Mouse (Mus musculus) heart, postnatal 14 days (tissue): Measurements from ENCODE around the gene Myl7. TPM values are rescaled to one million over a fixed set of nuclear protein-coding genes. Genes with fewer than 3 reads are reported as not detected.
"Not testable (repeated sequence)": the region's sequence is repeated elsewhere in the genome, so short reads cannot be mapped to it uniquely, and the experiment has no call there.

ENCODE experiments used
- DNase-seq, 2 experiments: peaks; one replicate each; pipeline ENCODE4 v3.0.0; 2021 to 2022
- intact Hi-C: fragments of 180-260 bp; cut with DNase I; formaldehyde crosslinking; loops from one replicate; pipeline ENCODE4 v1.15.1; 2025
- total RNA-seq, 2 experiments: library from RNA; stranded (reverse); gene quantifications; 2 replicates each; pipeline ENCODE4 v1.2.3; 2021

Gene Myl7
- total RNA-seq, 2 experiments from 2014 or later, result 304 to 849 TPM

- intact Hi-C loops, result no loop called here
- DNase-seq, result no peak
Measured at GRCm38 (mm10) chr11:5905778-5906518, 7.4 kb upstream of the Myl7 start.

GRCm38 (mm10) chr11:5904871-5905270 is 6.3 kb upstream of the Myl7 start:
- no peak for DNase-seq
- intact Hi-C loops, result no loop called here

GRCm38 (mm10) chr11:5904357-5904756 is 5.8 kb upstream of the Myl7 start:
- no peak for DNase-seq
- intact Hi-C loops, result no loop called here

GRCm38 (mm10) chr11:5903844-5904243 is 5.3 kb upstream of the Myl7 start:
- intact Hi-C loops, result no loop called here
- DNase-seq, result no peak

GRCm38 (mm10) chr11:5902390-5902789 is 3.8 kb upstream of the Myl7 start:
- intact Hi-C loops, result no loop called here
- no peak for DNase-seq

- intact Hi-C loops, result no loop called here
- peak; percentile 34 to 43 for DNase-seq
Measured at GRCm38 (mm10) chr11:5901950-5902349, 3.4 kb upstream of the Myl7 start.

GRCm38 (mm10) chr11:5901320-5901719 is 2.7 kb upstream of the Myl7 start:
- intact Hi-C loops, result no loop called here
- no peak for DNase-seq

GRCm38 (mm10) chr11:5899286-5899685 is 704 bp upstream of the Myl7 start:
- intact Hi-C loops, result no loop called here
- peak in 1 of 2 experiments; percentile 50 for DNase-seq

- DNase-seq, result no peak
- intact Hi-C loops, result no loop called here
Measured at GRCm38 (mm10) chr11:5897839-5898238, 743 bp downstream of the Myl7 start.

- intact Hi-C loops, result no loop called here
- DNase-seq, result no peak
Measured at GRCm38 (mm10) chr11:5897230-5897629, 1.4 kb downstream of the Myl7 start.

- no peak for DNase-seq
- intact Hi-C loops, result no loop called here
Measured at GRCm38 (mm10) chr11:5893807-5894206, 4.8 kb downstream of the Myl7 start.

GRCm38 (mm10) chr11:5892810-5893368 is 5.7 kb downstream of the Myl7 start:
- intact Hi-C loops, result no loop called here
- DNase-seq, result no peak

GRCm38 (mm10) chr11:5892151-5892591 is 6.4 kb downstream of the Myl7 start:
- DNase-seq, result peak in 1 of 2 experiments; percentile 49
- intact Hi-C loops, result no loop called here

GRCm38 (mm10) chr11:5888563-5888962 is 10.0 kb downstream of the Myl7 start:
- DNase-seq, result not testable (repeated sequence)
- intact Hi-C loops, result loop anchor here (5.0 to 10.0 kb wide), 4 partner anchors 91 to 404 kb away; partner anchors contain the start of genes Mrps24 and Xbp1

- no peak for DNase-seq
- intact Hi-C loops, result loop anchor here (2.0 to 10.0 kb wide), 5 partner anchors 26 to 402 kb away; partner anchors contain the start of genes Mrps24 and Xbp1
Measured at GRCm38 (mm10) chr11:5887250-5887649, 11.3 kb downstream of the Myl7 start.

- peak; percentile 74 to 80 for DNase-seq
- intact Hi-C loops, result loop anchor here (2.0 to 10.0 kb wide), 5 partner anchors 27 to 401 kb away; partner anchors contain the start of genes Mrps24 and Xbp1
Measured at GRCm38 (mm10) chr11:5886187-5886586, 12.4 kb downstream of the Myl7 start.

GRCm38 (mm10) chr11:5882518-5882917 is 16.1 kb downstream of the Myl7 start:
- intact Hi-C loops, result loop anchor here (10.0 kb wide), 2 partner anchors 358 to 398 kb away; partner anchors contain the start of gene Xbp1
- DNase-seq, result no peak

GRCm38 (mm10) chr11:5879905-5880304 is 18.7 kb downstream of the Myl7 start:
- intact Hi-C loops, result loop anchor here (5.0 to 10.0 kb wide), 3 partner anchors 93 to 395 kb away; partner anchors contain the start of genes Dbnl and Xbp1
- DNase-seq, result peak; percentile 53 to 71

GRCm38 (mm10) chr11:5878661-5879060 is 19.9 kb downstream of the Myl7 start:
- no peak for DNase-seq
- intact Hi-C loops, result loop anchor here (5.0 kb wide), 1 partner anchor 91 kb away; the partner anchor contains the start of gene Dbnl

GRCm38 (mm10) chr11:5877921-5878526 is 20.6 kb downstream of the Myl7 start, which contains the start of gene Pold2:
Gene Pold2, minus strand, starts transcription at chr11:5878292.
- intact Hi-C loops, result loop anchor here (5.0 kb wide), 1 partner anchor 91 kb away; the partner anchor contains the start of gene Dbnl

GRCm38 (mm10) chr11:5877421-5877820 is 21.2 kb downstream of the Myl7 start:
- intact Hi-C loops, result loop anchor here (5.0 kb wide), 1 partner anchor 90 kb away; the partner anchor contains the start of gene Dbnl

More at GRCm38 (mm10) chr11:5877921-5878526, 20.6 kb downstream of the Myl7 start, which contains the start of gene Pold2:
- DNase-seq, result peak; percentile 97 to 98

More at GRCm38 (mm10) chr11:5877421-5877820, 21.2 kb downstream of the Myl7 start:
- no peak for DNase-seq
